ENCODE assay signal across 16 mouse cellular contexts in the genomic region with DNA sequence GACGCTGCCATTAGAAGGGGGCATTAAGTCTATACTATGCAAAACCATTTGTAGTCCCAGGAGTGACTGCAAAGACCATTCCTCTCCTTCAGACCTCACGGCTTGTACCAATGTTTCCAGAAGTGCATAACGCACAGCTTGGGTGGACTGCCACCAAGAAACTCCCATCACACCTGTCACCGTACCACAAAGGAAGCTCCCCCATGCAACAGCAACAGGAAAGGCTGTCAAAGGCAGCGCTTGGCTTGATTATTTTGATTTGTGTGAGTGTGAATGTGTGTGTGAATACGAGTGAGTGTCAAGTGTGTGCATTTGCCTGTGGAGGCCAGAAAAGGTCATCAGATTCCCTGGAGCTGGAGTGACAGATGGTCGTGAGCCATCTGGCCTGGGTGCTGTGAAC.
"Had no signal": no experiment of that assay in that cellular context is flagged by ENCODE, and none has a peak within 500 bp of the region (broad histone marks: within the 10 kb centered on the region; RNA-seq: fewer than 3 reads in every experiment).

No protein-coding gene starts in this region.

- H3K27ac ChIP-seq: kidney, postnatal 0 days; neural tube, embryonic 12.5 days had no signal

- H3K4me2 ChIP-seq: limb, embryonic 13.5 days; liver, embryonic 12.5 days; liver, embryonic 15.5 days; midbrain, embryonic 11.5 days; neural tube, embryonic 12.5 days had no signal

- H3K9me3 ChIP-seq: limb, embryonic 10.5 days; limb, embryonic 13.5 days; liver, embryonic 12.5 days; liver, embryonic 15.5 days had no signal

- H3K4me3 ChIP-seq: layer of hippocampus, adult 2 months; limb, embryonic 10.5 days; limb, embryonic 13.5 days; liver, embryonic 12.5 days; liver, embryonic 15.5 days; neural tube, embryonic 12.5 days had no signal

- H3K27me3 ChIP-seq: limb, embryonic 13.5 days; liver, embryonic 12.5 days; liver, embryonic 15.5 days; neural tube, embryonic 12.5 days had no signal

- H3K36me3 ChIP-seq: liver, embryonic 15.5 days had no signal

- DNase-seq: kidney, adult 2 months; kidney, postnatal 25 days; layer of hippocampus, adult 9-11 months; lung, adult 2 months; lung, postnatal 14 days; midbrain, embryonic 14.5 days; retina, postnatal 1 day; right cerebral cortex, postnatal 25 days had no signal

- H3K9ac ChIP-seq: limb, embryonic 13.5 days; liver, embryonic 15.5 days; neural tube, embryonic 12.5 days had no signal
